Mouse (Mus musculus) bone marrow, adult 2 months (tissue): ENCODE measurements around the gene Morf4l1.

ENCODE experiments used
- CTCF ChIP-seq: fragments of 200-500 bp; IDR thresholded peaks from 2 replicates; pipeline ENCODE4 v1.5.1; 2011; ENCODE audit warnings: low read length, control low read depth; ENCODE audit not compliant: control insufficient read depth, insufficient read depth
- POLR2A ChIP-seq: fragments of 200-500 bp; IDR thresholded peaks from 2 replicates; pipeline ENCODE4 v1.6.1; 2011; ENCODE audit warnings: low read depth, mild to moderate bottlenecking, control low read depth, low read length, borderline replicate concordance; ENCODE audit not compliant: control insufficient read depth

GRCm38 (mm10) chr9:90100760-90101159 is 13.8 kb downstream of the Morf4l1 start:
- TF ChIP-seq CTCF (peak; percentile 45; the same call in 1 of the 2 replicates), POLR2A (no peak)
